Mouse (Mus musculus) forebrain, embryonic 13.5 days (tissue): ENCODE results near the gene Slc7a14. TPM values are rescaled to one million over a fixed set of nuclear protein-coding genes. Genes with fewer than 3 reads are reported as not detected.

Experiments used
- ATAC-seq: fragments of 200-750 bp; cut with Nextera tagmentation; 2 replicates; pipeline ENCODE4 v1.8.0; 2017
- H3K27ac ChIP-seq: fragments of 300-500 bp; sonication (generic); 2 replicates; pipeline ENCODE4 v1.5.1; 2015; ENCODE audit warnings: inconsistent platforms, mild to moderate bottlenecking, moderate library complexity
- H3K27me3 ChIP-seq: fragments of 300-500 bp; sonication (generic); 2 replicates; pipeline ENCODE4 v1.6.1; 2015; ENCODE audit warnings: mild to moderate bottlenecking, inconsistent platforms
- H3K36me3 ChIP-seq: fragments of 300-500 bp; sonication (generic); 2 replicates; pipeline ENCODE4 v1.6.1; 2015; ENCODE audit warnings: mild to moderate bottlenecking, inconsistent platforms; ENCODE audit not compliant: poor library complexity, severe bottlenecking
- H3K4me1 ChIP-seq: fragments of 300-500 bp; sonication (generic); 2 replicates; pipeline ENCODE4 v1.6.1; 2015; ENCODE audit warnings: inconsistent platforms
- H3K4me2 ChIP-seq: fragments of 300-500 bp; sonication (generic); 2 replicates; pipeline ENCODE4 v1.6.1; 2015; ENCODE audit warnings: inconsistent platforms, mild to moderate bottlenecking, moderate library complexity
- H3K4me3 ChIP-seq: fragments of 300-500 bp; sonication (generic); 2 replicates; pipeline ENCODE4 v1.5.1; 2015; ENCODE audit warnings: mild to moderate bottlenecking, inconsistent platforms
- H3K9ac ChIP-seq: fragments of 300-500 bp; sonication (generic); 2 replicates; pipeline ENCODE4 v1.6.1; 2015; ENCODE audit warnings: mild to moderate bottlenecking, inconsistent platforms
- H3K9me3 ChIP-seq: fragments of 300-500 bp; sonication (generic); replicated peaks from 2 replicates; pipeline ENCODE4 v1.6.1; 2016; ENCODE audit warnings: inconsistent platforms
- WGBS: fragments of 180-500 bp; shearing (Covaris S2); methylation state at CpG from one replicate; pipeline ENCODE4 v1.1.7; 2015; 5-methylcytosine and 5-hydroxymethylcytosine counted together
- polyA plus RNA-seq: library from polyadenylated mRNA; unstranded; fragments of >200 nt; fragmentation: Nextera tagmentation; extraction: Ambion mirVana; gene quantifications from 2 replicates; pipeline ENCODE4 v1.2.1, GENCODE M21; 2015

The Slc7a14 gene
- polyA plus RNA-seq, 1 experiment from 2014 or later, result 1.5 TPM

- ATAC-seq, result peak; percentile 51; the same call in 1 of the 2 replicates
- 20% methylated on average over 2 of the region's 2 CpGs for WGBS
Observed at GRCm38 (mm10) chr3:31228487-31228886, 81.7 kb downstream of the Slc7a14 start.

GRCm38 (mm10) chr3:31223551-31223950 lies 86.6 kb downstream of the Slc7a14 start:
- WGBS, result 94% methylated on average over 17 of the region's 17 CpGs
- Histone ChIP-seq H3K4me1 (no peaks in the 10 kb centered on the region), H3K4me3 (no peak overlapping the region), H3K27me3 (no peaks in the 10 kb centered on the region), H3K9ac (no peak overlapping the region), H3K36me3 (0 out of 2 replicates have a peak, but pooled peaks cover 7% of the 10 kb centered on the region), H3K27ac (no peak overlapping the region), H3K9me3 (no peaks in the 10 kb centered on the region), H3K4me2 (no peak overlapping the region)
- ATAC-seq, result no peak

More at GRCm38 (mm10) chr3:31228487-31228886, 81.7 kb downstream of the Slc7a14 start:
- no peak overlapping the region for H3K9ac ChIP-seq
- no peaks in the 10 kb centered on the region for H3K27me3 ChIP-seq
- no peaks in the 10 kb centered on the region for H3K9me3 ChIP-seq
- H3K4me3 ChIP-seq, result no peak overlapping the region
- H3K4me1 ChIP-seq, result 0 out of 2 replicates have a peak, but pooled peaks cover 2% of the 10 kb centered on the region
- 0 out of 2 replicates have a peak, but pooled peaks cover 7% of the 10 kb centered on the region for H3K36me3 ChIP-seq
- no peak overlapping the region for H3K4me2 ChIP-seq
- no peak overlapping the region for H3K27ac ChIP-seq

- H3K9me3 ChIP-seq, result no peaks in the 10 kb centered on the region
- no peak overlapping the region for H3K9ac ChIP-seq
- no peak overlapping the region for H3K4me2 ChIP-seq
- H3K4me1 ChIP-seq, result no peaks in the 10 kb centered on the region
- no peaks in the 10 kb centered on the region for H3K27me3 ChIP-seq
- no peak for ATAC-seq
- 0 out of 2 replicates have a peak, but pooled peaks cover 7% of the 10 kb centered on the region for H3K36me3 ChIP-seq
- H3K4me3 ChIP-seq, result no peak overlapping the region
- WGBS, result 95% methylated on average over 4 of the region's 4 CpGs
- H3K27ac ChIP-seq, result no peak overlapping the region
Observed at GRCm38 (mm10) chr3:31220040-31220439, 90.1 kb downstream of the Slc7a14 start.

- Histone ChIP-seq H3K27me3 (no peaks in the 10 kb centered on the region), H3K9me3 (no peaks in the 10 kb centered on the region), H3K4me1 (no peaks in the 10 kb centered on the region), H3K4me2 (no peak overlapping the region), H3K27ac (no peak overlapping the region), H3K9ac (no peak overlapping the region), H3K4me3 (no peak overlapping the region), H3K36me3 (0 out of 2 replicates have a peak, but pooled peaks cover 7% of the 10 kb centered on the region)
- WGBS, result 90% methylated on average over 7 of the region's 7 CpGs
- ATAC-seq, result no peak
Observed at GRCm38 (mm10) chr3:31219483-31219882, 90.7 kb downstream of the Slc7a14 start.

GRCm38 (mm10) chr3:31217523-31217922 lies 92.7 kb downstream of the Slc7a14 start:
- H3K27me3 ChIP-seq, result no peaks in the 10 kb centered on the region
- no peaks in the 10 kb centered on the region for H3K9me3 ChIP-seq
- no peak for ATAC-seq
- no peak overlapping the region for H3K4me3 ChIP-seq
- no peak overlapping the region for H3K9ac ChIP-seq
- no peak overlapping the region for H3K27ac ChIP-seq
- H3K4me2 ChIP-seq, result no peak overlapping the region
- no peaks in the 10 kb centered on the region for H3K36me3 ChIP-seq
- H3K4me1 ChIP-seq, result peaks cover 9% of the 10 kb centered on the region
- 75% methylated on average over 10 of the region's 10 CpGs for WGBS

GRCm38 (mm10) chr3:31213802-31214201 lies 96.4 kb downstream of the Slc7a14 start:
- H3K9ac ChIP-seq, result no peak overlapping the region
- no peaks in the 10 kb centered on the region for H3K27me3 ChIP-seq
- peaks cover 15% of the 10 kb centered on the region for H3K4me1 ChIP-seq
- H3K4me3 ChIP-seq, result no peak overlapping the region
- ATAC-seq, result peak; percentile 68
- WGBS, result 18% methylated on average over 3 of the region's 3 CpGs
- no peak overlapping the region for H3K4me2 ChIP-seq
- no peaks in the 10 kb centered on the region for H3K36me3 ChIP-seq
- H3K27ac ChIP-seq, result no peak overlapping the region
- H3K9me3 ChIP-seq, result no peaks in the 10 kb centered on the region

GRCm38 (mm10) chr3:31212205-31213038 lies 97.8 kb downstream of the Slc7a14 start:
- Histone ChIP-seq H3K27ac (no peak overlapping the region), H3K9me3 (no peaks in the 10 kb centered on the region)
- ATAC-seq, result no peak

GRCm38 (mm10) chr3:31209001-31209400 lies 101.2 kb downstream of the Slc7a14 start:
- Histone ChIP-seq H3K9me3 (no peaks in the 10 kb centered on the region), H3K36me3 (no peaks in the 10 kb centered on the region), H3K27me3 (no peaks in the 10 kb centered on the region), H3K4me2 (peak overlapping the region; percentile 46), H3K4me1 (peaks cover 14% of the 10 kb centered on the region), H3K4me3 (peak overlapping the region; percentile 17; the same call in 1 of the 2 replicates), H3K9ac (peak overlapping the region; percentile 26; the same call in 1 of the 2 replicates), H3K27ac (no peak overlapping the region)
- ATAC-seq, result 0 out of 2 replicates have a peak, but pooled peaks have one; percentile 48
- WGBS, result 11% methylated on average over 19 of the region's 19 CpGs

More at GRCm38 (mm10) chr3:31212205-31213038, 97.8 kb downstream of the Slc7a14 start:
- Histone ChIP-seq H3K4me3 (no peak overlapping the region), H3K27me3 (no peaks in the 10 kb centered on the region), H3K36me3 (no peaks in the 10 kb centered on the region), H3K9ac (no peak overlapping the region), H3K4me2 (no peak overlapping the region), H3K4me1 (peaks cover 17% of the 10 kb centered on the region)
- WGBS, result 71% methylated on average over 9 of the region's 9 CpGs

GRCm38 (mm10) chr3:31208458-31208994 lies 101.7 kb downstream of the Slc7a14 start:
- WGBS, result 28% methylated on average over 6 of the region's 6 CpGs
- ATAC-seq, result no peak
- no peak overlapping the region for H3K4me3 ChIP-seq
- H3K4me2 ChIP-seq, result peak overlapping the region; percentile 46; the same call in 1 of the 2 replicates
- no peaks in the 10 kb centered on the region for H3K9me3 ChIP-seq
- H3K27ac ChIP-seq, result no peak overlapping the region
- no peaks in the 10 kb centered on the region for H3K36me3 ChIP-seq
- no peak overlapping the region for H3K9ac ChIP-seq
- peaks cover 10% of the 10 kb centered on the region; the same call in 1 of the 2 replicates for H3K4me1 ChIP-seq
- H3K27me3 ChIP-seq, result no peaks in the 10 kb centered on the region

GRCm38 (mm10) chr3:31208046-31208445 lies 102.1 kb downstream of the Slc7a14 start:
- H3K4me2 ChIP-seq, result no peak overlapping the region
- H3K27me3 ChIP-seq, result no peaks in the 10 kb centered on the region
- no peaks in the 10 kb centered on the region for H3K9me3 ChIP-seq
- H3K9ac ChIP-seq, result no peak overlapping the region
- no peaks in the 10 kb centered on the region for H3K36me3 ChIP-seq
- no peak overlapping the region for H3K27ac ChIP-seq
- peaks cover 7% of the 10 kb centered on the region; the same call in 1 of the 2 replicates for H3K4me1 ChIP-seq
- WGBS, result 78% methylated on average over 4 of the region's 4 CpGs
- no peak for ATAC-seq
- H3K4me3 ChIP-seq, result no peak overlapping the region

GRCm38 (mm10) chr3:31205167-31205566 lies 105.0 kb downstream of the Slc7a14 start:
- H3K4me1 ChIP-seq, result peaks cover 7% of the 10 kb centered on the region; the same call in 1 of the 2 replicates
- H3K4me3 ChIP-seq, result no peak overlapping the region
- no peak overlapping the region for H3K9ac ChIP-seq
- no peak overlapping the region for H3K4me2 ChIP-seq
- no peak overlapping the region for H3K27ac ChIP-seq
- no peaks in the 10 kb centered on the region for H3K36me3 ChIP-seq
- no peak for ATAC-seq
- no peaks in the 10 kb centered on the region for H3K9me3 ChIP-seq
- 88% methylated on average over 3 of the region's 3 CpGs for WGBS
- no peaks in the 10 kb centered on the region for H3K27me3 ChIP-seq

GRCm38 (mm10) chr3:31203947-31204346 lies 106.2 kb downstream of the Slc7a14 start:
- Histone ChIP-seq H3K36me3 (no peaks in the 10 kb centered on the region), H3K27ac (no peak overlapping the region), H3K4me2 (no peak overlapping the region), H3K9me3 (no peaks in the 10 kb centered on the region), H3K9ac (no peak overlapping the region), H3K27me3 (no peaks in the 10 kb centered on the region), H3K4me1 (peaks cover 3% of the 10 kb centered on the region; the same call in 1 of the 2 replicates), H3K4me3 (no peak overlapping the region)
- ATAC-seq, result no peak
- 94% methylated on average over 11 of the region's 11 CpGs for WGBS
